Mouse (Mus musculus) erythroblast, embryonic 14.5 days (primary cell): ENCODE data around the gene T. TPM values are rescaled to one million over a fixed set of nuclear protein-coding genes. Genes with fewer than 3 reads are reported as not detected.

Source experiments
- H3K27me3 ChIP-seq: 2 replicates; pipeline ENCODE4 v1.6.1; 2012; ENCODE audit warnings: inconsistent platforms; ENCODE audit not compliant: control insufficient read depth
- H3K36me3 ChIP-seq: 2 replicates; pipeline ENCODE4 v1.6.1; 2012; ENCODE audit warnings: mild to moderate bottlenecking, inconsistent platforms; ENCODE audit not compliant: control insufficient read depth
- H3K4me1 ChIP-seq: 2 replicates; pipeline ENCODE4 v1.6.1; 2012; ENCODE audit warnings: inconsistent platforms; ENCODE audit not compliant: control insufficient read depth
- H3K4me3 ChIP-seq: replicated peaks from 2 replicates; pipeline ENCODE3; 2012; ENCODE audit warnings: moderate library complexity, mild to moderate bottlenecking, inconsistent platforms
- H3K9me3 ChIP-seq: 2 replicates; pipeline ENCODE4 v1.6.1; 2012; ENCODE audit warnings: low read length, inconsistent platforms, mixed read lengths; ENCODE audit not compliant: control insufficient read depth
- GATA1 ChIP-seq: IDR thresholded peaks from 2 replicates; pipeline ENCODE4 v1.6.1; 2012; ENCODE audit warnings: low read length, inconsistent platforms, mixed read lengths
- TAL1 ChIP-seq: IDR thresholded peaks from 3 replicates; pipeline ENCODE4 v1.6.1; 2012; ENCODE audit warnings: low read length, inconsistent platforms, mixed read lengths
- polyA plus RNA-seq: library from polyadenylated mRNA; stranded (reverse); fragments of >175 nt; gene quantifications from 2 replicates; pipeline ENCODE4 v1.2.3, GENCODE M21; 2012

The T gene
- polyA plus RNA-seq, 1 experiment, result not detected

DNA sequence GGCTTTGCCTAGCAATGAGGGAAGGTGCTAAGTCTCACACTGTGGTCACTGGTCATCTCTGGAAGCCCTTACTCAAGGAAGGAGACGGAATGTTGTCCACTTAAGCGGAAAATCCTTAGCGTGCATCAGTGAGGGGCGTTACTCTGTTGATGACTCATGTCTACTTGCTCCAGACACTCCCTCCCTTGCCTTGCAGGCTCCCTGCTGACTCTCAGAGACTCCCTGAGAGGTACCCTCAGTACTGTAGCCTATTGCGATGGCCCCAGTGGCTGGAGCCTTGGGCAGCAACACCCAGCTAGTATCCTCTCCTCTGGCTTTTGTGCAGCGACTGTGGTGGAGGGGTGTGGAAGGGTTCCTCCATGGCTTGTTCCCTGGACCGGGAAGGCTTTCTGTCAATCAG, 21.4 kb downstream of the T start:
- H3K27me3 ChIP-seq, result no peaks in the 10 kb centered on the region; the same call in 1 of the 2 replicates
- no peaks in the 10 kb centered on the region for H3K9me3 ChIP-seq
- no peaks in the 10 kb centered on the region for H3K36me3 ChIP-seq
- no peak overlapping the region for H3K4me3 ChIP-seq
- TF ChIP-seq GATA1 (no peak), TAL1 (no peak)
- H3K4me1 ChIP-seq, result no peaks in the 10 kb centered on the region

DNA sequence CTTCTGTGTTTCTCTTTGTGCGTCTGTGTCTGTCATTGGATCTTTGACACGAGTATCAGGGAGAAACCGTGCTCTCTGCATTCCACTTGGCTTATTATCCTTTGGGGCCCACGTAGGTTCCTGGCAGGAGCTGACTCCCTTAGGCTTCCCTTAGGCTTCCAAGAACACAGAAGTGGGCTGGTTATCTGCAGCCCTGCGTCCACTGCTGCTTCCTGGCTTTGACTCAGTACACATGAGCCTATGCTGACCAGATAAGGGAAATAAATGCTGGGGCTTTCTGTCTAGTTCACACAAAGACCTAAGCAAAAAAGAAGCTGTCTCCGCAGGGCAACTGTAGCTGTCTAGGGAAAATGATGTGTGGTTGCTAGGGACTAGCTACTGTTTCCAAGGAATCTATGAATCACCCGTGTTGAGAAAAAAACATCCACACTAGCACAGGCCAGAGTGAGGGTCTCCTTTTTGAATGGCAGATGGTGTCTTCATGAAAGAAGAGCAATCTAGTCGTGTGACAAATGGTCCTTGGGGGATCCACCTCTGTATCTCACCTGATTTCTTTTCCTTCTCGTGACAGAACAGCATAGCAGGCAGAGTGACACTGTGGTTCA, 22.7 kb downstream of the T start:
- no peaks in the 10 kb centered on the region; the same call in 1 of the 2 replicates for H3K27me3 ChIP-seq
- H3K4me3 ChIP-seq, result no peak overlapping the region
- no peaks in the 10 kb centered on the region for H3K9me3 ChIP-seq
- no peaks in the 10 kb centered on the region for H3K4me1 ChIP-seq
- no peaks in the 10 kb centered on the region for H3K36me3 ChIP-seq
- TF ChIP-seq TAL1, result no peak
- no peak for TF ChIP-seq GATA1

DNA sequence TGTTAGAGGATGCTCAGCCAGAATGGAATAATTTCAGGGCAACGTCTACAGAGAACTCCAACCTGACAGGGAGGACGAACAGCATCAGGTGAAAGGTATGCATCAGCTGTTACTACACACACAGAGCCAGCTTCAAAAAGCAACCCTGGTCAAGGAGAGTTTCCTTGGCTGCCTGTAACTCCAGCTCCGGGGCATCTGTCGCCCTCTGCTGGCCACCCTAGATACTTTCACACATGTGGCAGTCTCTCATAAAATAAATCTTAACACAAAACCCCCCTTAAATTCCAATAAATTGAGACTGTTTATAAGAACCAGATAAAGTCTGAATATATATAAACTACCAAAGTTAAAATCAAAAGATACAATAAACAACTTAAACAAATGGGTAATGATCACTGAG, 27.3 kb downstream of the T start:
- peaks cover 2% of the 10 kb centered on the region; the same call in 1 of the 2 replicates for H3K27me3 ChIP-seq
- no peaks in the 10 kb centered on the region for H3K36me3 ChIP-seq
- H3K4me1 ChIP-seq, result no peaks in the 10 kb centered on the region
- TF ChIP-seq TAL1, result no peak
- TF ChIP-seq GATA1, result no peak
- H3K4me3 ChIP-seq, result no peak overlapping the region
- no peaks in the 10 kb centered on the region for H3K9me3 ChIP-seq

DNA sequence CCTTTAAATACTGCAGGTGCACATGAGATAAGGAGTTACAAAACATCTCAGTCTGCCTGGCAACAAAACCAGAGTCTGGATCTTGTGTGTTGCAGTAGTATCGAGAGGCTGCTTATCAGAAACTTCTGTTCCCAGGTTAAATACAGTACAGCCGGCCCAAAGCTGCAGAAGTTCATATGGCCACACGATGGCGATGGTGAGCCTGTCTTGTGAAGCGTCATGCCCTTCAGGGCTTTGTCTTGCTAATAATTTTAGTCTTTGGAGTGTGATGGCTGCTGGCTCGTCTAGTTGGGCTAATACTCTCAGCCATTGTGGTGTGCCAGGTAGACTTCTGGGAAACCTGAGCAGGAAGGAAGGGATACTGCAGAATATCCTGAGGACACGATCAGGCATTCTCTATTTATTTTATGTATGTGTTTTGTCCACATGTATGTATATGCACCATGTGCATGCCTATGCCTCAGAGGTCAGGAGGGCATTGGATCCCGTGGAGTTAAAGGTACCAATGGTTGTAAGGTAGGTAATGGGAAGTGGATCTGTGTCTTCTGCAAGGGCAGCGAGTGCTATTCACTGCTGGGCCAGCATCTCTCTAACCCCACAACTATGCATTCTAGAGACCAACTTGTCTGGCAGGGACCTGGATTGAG, 29.4 kb downstream of the T start:
- Histone ChIP-seq H3K36me3 (no peaks in the 10 kb centered on the region), H3K4me1 (no peaks in the 10 kb centered on the region), H3K9me3 (no peaks in the 10 kb centered on the region), H3K4me3 (no peak overlapping the region), H3K27me3 (peaks cover 2% of the 10 kb centered on the region; the same call in 1 of the 2 replicates)
- no peak for TF ChIP-seq TAL1
- TF ChIP-seq GATA1, result no peak

DNA sequence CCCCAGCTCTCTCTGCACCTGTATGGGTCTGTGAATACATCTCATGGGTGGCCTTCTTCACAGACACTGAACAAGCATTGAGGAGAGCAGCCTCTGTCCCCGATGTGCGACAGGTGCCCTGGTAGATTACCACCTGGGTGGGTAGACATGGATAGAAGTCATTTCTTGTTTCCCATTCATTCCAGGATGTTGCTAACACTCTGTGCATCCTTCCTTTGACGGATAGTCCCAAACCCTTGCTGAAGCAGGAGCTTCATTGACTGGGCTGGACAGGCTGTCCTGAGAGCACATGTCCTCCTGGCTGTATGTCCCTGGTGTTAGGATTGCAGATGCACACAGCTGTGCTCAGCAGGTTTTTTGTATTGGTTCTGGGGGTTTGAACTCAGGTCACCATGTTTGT, 33.5 kb downstream of the T start:
- H3K4me3 ChIP-seq, result no peak overlapping the region
- no peaks in the 10 kb centered on the region for H3K9me3 ChIP-seq
- peaks cover 2% of the 10 kb centered on the region; the same call in 1 of the 2 replicates for H3K27me3 ChIP-seq
- TF ChIP-seq GATA1 (no peak), TAL1 (no peak)
- H3K36me3 ChIP-seq, result no peaks in the 10 kb centered on the region
- no peaks in the 10 kb centered on the region for H3K4me1 ChIP-seq

DNA sequence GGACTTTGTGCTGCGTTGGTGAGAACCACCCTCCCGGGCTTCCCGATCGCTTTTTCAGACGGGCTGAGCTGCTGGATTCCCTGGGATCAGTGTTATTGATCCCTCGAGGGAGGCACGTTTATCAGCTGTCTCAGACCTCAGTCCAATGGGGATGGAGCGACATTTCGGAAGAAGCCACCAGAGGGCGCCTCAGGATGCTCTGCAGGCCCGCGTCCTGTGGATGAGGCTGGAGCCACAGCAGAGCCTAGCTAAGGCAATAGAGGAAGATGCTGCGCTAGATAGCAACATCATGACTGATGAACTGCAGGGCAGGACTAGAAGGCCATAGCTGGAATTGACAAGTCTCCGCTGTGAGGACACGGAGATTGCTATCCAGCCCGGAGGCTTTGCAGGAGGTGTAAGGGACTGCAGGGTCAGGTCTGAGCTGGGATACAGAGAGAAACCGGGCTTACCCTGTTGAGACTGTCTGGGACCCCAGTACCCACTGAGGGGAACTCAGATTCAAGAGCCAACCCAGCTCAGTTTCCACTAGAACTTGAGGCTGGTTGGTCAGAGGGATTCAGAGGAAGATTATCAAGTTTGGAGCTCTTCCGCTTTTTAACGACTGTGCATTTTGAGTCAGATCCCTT, 34.6 kb downstream of the T start:
- no peaks in the 10 kb centered on the region for H3K36me3 ChIP-seq
- H3K4me1 ChIP-seq, result no peaks in the 10 kb centered on the region
- H3K27me3 ChIP-seq, result peaks cover 2% of the 10 kb centered on the region; the same call in 1 of the 2 replicates
- H3K4me3 ChIP-seq, result no peak overlapping the region
- TF ChIP-seq GATA1 (no peak), TAL1 (no peak)
- H3K9me3 ChIP-seq, result no peaks in the 10 kb centered on the region

DNA sequence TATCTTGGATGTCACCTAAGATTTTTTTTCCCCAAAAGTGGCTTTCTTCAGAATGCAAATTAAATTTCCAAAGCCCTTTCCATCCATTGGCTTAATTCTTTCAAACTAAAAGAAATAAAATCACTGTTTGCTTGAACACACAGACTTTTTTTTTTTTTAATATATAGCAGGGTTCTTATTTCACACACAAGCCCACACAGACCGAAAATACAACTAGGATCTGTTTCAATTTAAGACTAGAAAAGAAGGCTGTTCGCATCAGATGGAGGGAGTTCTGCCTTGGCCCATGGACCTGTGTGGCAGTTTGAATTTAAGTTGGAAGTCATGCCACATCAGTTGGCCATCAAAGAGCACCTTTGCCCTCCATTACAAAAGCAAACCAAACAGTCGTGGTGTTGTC, 44.3 kb downstream of the T start:
- Histone ChIP-seq H3K9me3 (no peaks in the 10 kb centered on the region), H3K4me1 (no peaks in the 10 kb centered on the region), H3K4me3 (no peak overlapping the region), H3K36me3 (no peaks in the 10 kb centered on the region), H3K27me3 (no peaks in the 10 kb centered on the region)
- TF ChIP-seq TAL1 (no peak), GATA1 (no peak)

DNA sequence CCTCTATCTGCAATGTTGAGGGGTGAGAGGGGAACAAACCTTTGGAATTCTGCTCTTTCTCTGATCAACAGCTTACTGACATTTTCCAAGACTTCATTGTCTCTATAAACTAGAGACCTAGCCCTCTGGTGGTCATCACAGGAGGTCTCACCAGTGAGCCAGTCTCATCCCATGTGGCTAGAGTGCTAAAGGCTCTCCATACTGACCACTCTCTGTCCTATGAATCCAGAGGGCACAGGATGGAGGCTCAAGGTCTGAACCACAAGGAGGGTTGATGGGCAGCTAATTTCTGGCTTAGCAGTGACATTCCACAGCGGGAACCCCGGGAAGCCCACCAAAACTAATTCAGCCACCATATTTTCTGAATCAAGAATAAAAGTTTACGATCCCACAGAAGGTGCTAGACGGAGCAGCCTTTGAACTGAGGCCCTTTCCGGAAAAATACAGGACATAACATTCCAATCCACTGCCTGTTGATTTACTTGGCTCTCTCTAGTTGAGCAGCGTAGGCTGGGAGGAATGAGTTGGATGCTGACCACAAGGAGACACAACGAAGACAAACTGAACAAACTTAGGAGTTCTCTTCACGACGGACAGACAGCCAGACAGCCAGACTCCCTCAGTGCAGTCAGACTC, 45.4 kb downstream of the T start:
- Histone ChIP-seq H3K36me3 (no peaks in the 10 kb centered on the region), H3K4me3 (no peak overlapping the region), H3K4me1 (no peaks in the 10 kb centered on the region), H3K27me3 (no peaks in the 10 kb centered on the region), H3K9me3 (no peaks in the 10 kb centered on the region)
- no peak for TF ChIP-seq GATA1
- TF ChIP-seq TAL1, result no peak

DNA sequence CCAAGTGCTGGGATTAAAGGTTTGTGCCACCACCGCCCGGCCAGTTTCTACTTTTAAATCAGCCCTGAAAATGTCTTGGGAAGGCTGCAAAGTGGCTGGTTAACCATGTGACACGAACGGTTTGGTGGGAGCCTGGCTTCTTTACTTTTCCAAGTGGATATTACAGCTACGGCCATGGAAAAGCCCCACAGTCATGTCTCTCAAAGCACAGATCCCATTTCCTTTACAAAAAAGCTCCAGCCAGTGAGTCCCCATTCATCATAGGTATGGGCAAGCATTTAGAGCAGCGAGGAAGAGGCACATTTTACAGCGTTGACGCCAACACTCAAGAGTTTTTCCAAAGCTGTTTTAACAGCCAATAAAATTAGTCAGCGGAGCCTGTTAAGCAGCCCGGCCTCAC, 47.6 kb downstream of the T start:
- no peak for TF ChIP-seq GATA1
- TF ChIP-seq TAL1, result no peak
- Histone ChIP-seq H3K36me3 (no peaks in the 10 kb centered on the region), H3K4me1 (no peaks in the 10 kb centered on the region), H3K4me3 (no peak overlapping the region), H3K27me3 (no peaks in the 10 kb centered on the region), H3K9me3 (no peaks in the 10 kb centered on the region)
